Mouse (Mus musculus): Measurements from ENCODE around the gene Scaper.

- TF ChIP-seq CTCF (IDR thresholded peaks at IDR 0.05; ENCODE audit: extremely low read depth, insufficient read depth, insufficient read length, insufficient replicate concordance) (no peak), POLR2A (IDR thresholded peaks at IDR 0.05; ENCODE audit: low read depth, low read length) (no peak)
These were observed 394.1 kb downstream of the Scaper start for GRCm38 (mm10) chr9:55543703-55544401.

Data from spleen, adult 2 months (tissue).